Mouse (Mus musculus) hindbrain, embryonic 15.5 days (tissue): Measurements from ENCODE around the gene Tpra1. TPM values are rescaled to one million over a fixed set of nuclear protein-coding genes. Genes with fewer than 3 reads are reported as not detected.

Experiments used
- ATAC-seq: fragments of 200-750 bp; cut with Nextera tagmentation; 2 replicates; pipeline ENCODE4 v1.8.0; 2017; ENCODE audit warnings: low read depth, moderate number of reproducible peaks, moderate TSS enrichment; ENCODE audit not compliant: low FRiP score
- H3K27ac ChIP-seq: fragments of 300-500 bp; sonication (generic); replicated peaks from 2 replicates; pipeline ENCODE4 v1.5.1; 2015; ENCODE audit warnings: mild to moderate bottlenecking, inconsistent platforms
- H3K27me3 ChIP-seq: fragments of 300-500 bp; sonication (generic); 2 replicates; pipeline ENCODE4 v1.6.1; 2015; ENCODE audit warnings: control low read depth, inconsistent platforms
- H3K36me3 ChIP-seq: fragments of 300-500 bp; sonication (generic); 2 replicates; pipeline ENCODE4 v1.6.1; 2015; ENCODE audit warnings: control low read depth, inconsistent platforms
- H3K4me1 ChIP-seq: fragments of 300-500 bp; sonication (generic); replicated peaks from 2 replicates; pipeline ENCODE4 v1.6.1; 2015; ENCODE audit warnings: control low read depth, inconsistent platforms
- H3K4me2 ChIP-seq: fragments of 300-500 bp; sonication (generic); 2 replicates; pipeline ENCODE4 v1.6.1; 2015; ENCODE audit warnings: moderate library complexity, mild to moderate bottlenecking, inconsistent platforms
- H3K4me3 ChIP-seq: fragments of 300-500 bp; sonication (generic); 2 replicates; pipeline ENCODE4 v1.5.1; 2015; ENCODE audit warnings: mild to moderate bottlenecking, inconsistent platforms
- H3K9ac ChIP-seq: fragments of 300-500 bp; sonication (generic); 2 replicates; pipeline ENCODE4 v1.6.1; 2015; ENCODE audit warnings: inconsistent platforms
- H3K9me3 ChIP-seq: fragments of 300-500 bp; sonication (generic); 2 replicates; pipeline ENCODE4 v1.6.1; 2016; ENCODE audit warnings: control low read depth, inconsistent platforms
- WGBS: fragments of 180-500 bp; shearing (Covaris S2); methylation state at CpG from one replicate; pipeline ENCODE4 v1.1.7; 2015; 5-methylcytosine and 5-hydroxymethylcytosine counted together
- polyA plus RNA-seq: library from polyadenylated mRNA; unstranded; fragments of >200 nt; fragmentation: Nextera tagmentation; extraction: Ambion mirVana; gene quantifications from 2 replicates; pipeline ENCODE4 v1.2.1, GENCODE M21; 2015

The Tpra1 gene
- polyA plus RNA-seq, 1 experiment from 2014 or later: 94.2 TPM

GRCm38 (mm10) chr6:88913440-88913839 lies 11.4 kb downstream of the Tpra1 start:
- Histone ChIP-seq H3K27me3 (no peaks in the 10 kb centered on the region), H3K4me2 (no peak overlapping the region), H3K27ac (no peak overlapping the region), H3K36me3 (no peaks in the 10 kb centered on the region; the same call in 1 of the 2 replicates), H3K4me1 (no peaks in the 10 kb centered on the region), H3K9ac (no peak overlapping the region), H3K9me3 (no peaks in the 10 kb centered on the region), H3K4me3 (no peak overlapping the region)
- ATAC-seq: no peak

- H3K36me3 ChIP-seq: no peaks in the 10 kb centered on the region; the same call in 1 of the 2 replicates
- H3K27ac ChIP-seq: no peak overlapping the region
- no peaks in the 10 kb centered on the region for H3K9me3 ChIP-seq
- no peak overlapping the region for H3K4me3 ChIP-seq
- 80% methylated on average over 5 of the region's 5 CpGs for WGBS
- no peaks in the 10 kb centered on the region for H3K27me3 ChIP-seq
- no peak overlapping the region for H3K9ac ChIP-seq
- H3K4me1 ChIP-seq: 0 out of 2 replicates have a peak, but pooled peaks cover 7% of the 10 kb centered on the region
- no peak overlapping the region for H3K4me2 ChIP-seq
- ATAC-seq: no peak
Measured at GRCm38 (mm10) chr6:88914799-88915198, 12.7 kb downstream of the Tpra1 start.

GRCm38 (mm10) chr6:88915510-88915909 lies 13.5 kb downstream of the Tpra1 start:
- Histone ChIP-seq H3K9me3 (no peaks in the 10 kb centered on the region), H3K4me2 (no peak overlapping the region), H3K4me3 (no peak overlapping the region), H3K27ac (no peak overlapping the region), H3K27me3 (no peaks in the 10 kb centered on the region), H3K9ac (no peak overlapping the region), H3K4me1 (0 out of 2 replicates have a peak, but pooled peaks cover 7% of the 10 kb centered on the region), H3K36me3 (no peaks in the 10 kb centered on the region; the same call in 1 of the 2 replicates)
- ATAC-seq: no peak
- 65% methylated on average over 4 of the region's 4 CpGs for WGBS

- Histone ChIP-seq H3K27me3 (no peaks in the 10 kb centered on the region), H3K4me1 (0 out of 2 replicates have a peak, but pooled peaks cover 7% of the 10 kb centered on the region), H3K9me3 (no peaks in the 10 kb centered on the region), H3K4me2 (no peak overlapping the region), H3K27ac (no peak overlapping the region), H3K36me3 (no peaks in the 10 kb centered on the region), H3K9ac (no peak overlapping the region), H3K4me3 (no peak overlapping the region)
- 65% methylated on average over 1 of the region's 1 CpGs for WGBS
- no peak for ATAC-seq
Measured at GRCm38 (mm10) chr6:88916153-88916552, 14.1 kb downstream of the Tpra1 start.

GRCm38 (mm10) chr6:88918802-88919201 lies 16.8 kb downstream of the Tpra1 start:
- H3K4me3 ChIP-seq: no peak overlapping the region
- ATAC-seq: no peak
- H3K27ac ChIP-seq: no peak overlapping the region
- 0 out of 2 replicates have a peak, but pooled peaks cover 7% of the 10 kb centered on the region for H3K4me1 ChIP-seq
- WGBS: 75% methylated on average over 8 of the region's 8 CpGs
- H3K9me3 ChIP-seq: no peaks in the 10 kb centered on the region
- H3K9ac ChIP-seq: no peak overlapping the region
- H3K4me2 ChIP-seq: no peak overlapping the region
- H3K36me3 ChIP-seq: no peaks in the 10 kb centered on the region
- no peaks in the 10 kb centered on the region for H3K27me3 ChIP-seq

GRCm38 (mm10) chr6:88924502-88925275 lies 22.6 kb downstream of the Tpra1 start:
- Histone ChIP-seq H3K4me1 (peaks cover 46% of the 10 kb centered on the region), H3K4me3 (no peak overlapping the region), H3K27ac (peak overlapping the region; percentile 65), H3K27me3 (no peaks in the 10 kb centered on the region), H3K9me3 (no peaks in the 10 kb centered on the region), H3K36me3 (no peaks in the 10 kb centered on the region), H3K4me2 (no peak overlapping the region), H3K9ac (no peak overlapping the region)
- 6% methylated on average over 5 of the region's 5 CpGs for WGBS
- peak; percentile 19; the same call in 1 of the 2 replicates for ATAC-seq

- Histone ChIP-seq H3K9me3 (no peaks in the 10 kb centered on the region), H3K27me3 (no peaks in the 10 kb centered on the region), H3K27ac (peak overlapping the region; percentile 65), H3K4me2 (no peak overlapping the region), H3K4me1 (peaks cover 55% of the 10 kb centered on the region), H3K9ac (no peak overlapping the region), H3K36me3 (no peaks in the 10 kb centered on the region), H3K4me3 (no peak overlapping the region)
- peak; percentile 58 for ATAC-seq
- WGBS: 11% methylated on average over 4 of the region's 4 CpGs
Measured at GRCm38 (mm10) chr6:88925640-88926205, 23.7 kb downstream of the Tpra1 start.

GRCm38 (mm10) chr6:88926870-88927269 lies 24.8 kb downstream of the Tpra1 start:
- peak overlapping the region; percentile 65; the same call in 1 of the 2 replicates for H3K27ac ChIP-seq
- no peak for ATAC-seq
- 19% methylated on average over 3 of the region's 3 CpGs for WGBS
- no peaks in the 10 kb centered on the region for H3K36me3 ChIP-seq
- H3K9me3 ChIP-seq: no peaks in the 10 kb centered on the region
- H3K4me3 ChIP-seq: no peak overlapping the region
- H3K4me1 ChIP-seq: peaks cover 55% of the 10 kb centered on the region
- H3K4me2 ChIP-seq: no peak overlapping the region
- H3K27me3 ChIP-seq: no peaks in the 10 kb centered on the region
- no peak overlapping the region for H3K9ac ChIP-seq

- H3K36me3 ChIP-seq: no peaks in the 10 kb centered on the region
- peak; percentile 35; the same call in 1 of the 2 replicates for ATAC-seq
- H3K4me1 ChIP-seq: peaks cover 55% of the 10 kb centered on the region
- 0% methylated on average over 2 of the region's 2 CpGs for WGBS
- 0 out of 2 replicates have a peak overlapping the region, but pooled peaks have one; percentile 7 for H3K27ac ChIP-seq
- H3K4me3 ChIP-seq: no peak overlapping the region
- no peaks in the 10 kb centered on the region for H3K27me3 ChIP-seq
- H3K4me2 ChIP-seq: no peak overlapping the region
- no peaks in the 10 kb centered on the region for H3K9me3 ChIP-seq
- H3K9ac ChIP-seq: no peak overlapping the region
Measured at GRCm38 (mm10) chr6:88927595-88927994, 25.5 kb downstream of the Tpra1 start.

GRCm38 (mm10) chr6:88928026-88928425 lies 26.0 kb downstream of the Tpra1 start:
- Histone ChIP-seq H3K27me3 (no peaks in the 10 kb centered on the region), H3K4me1 (peaks cover 55% of the 10 kb centered on the region), H3K27ac (no peak overlapping the region), H3K4me2 (no peak overlapping the region), H3K9ac (no peak overlapping the region), H3K36me3 (no peaks in the 10 kb centered on the region), H3K9me3 (no peaks in the 10 kb centered on the region), H3K4me3 (no peak overlapping the region)
- 69% methylated on average over 1 of the region's 1 CpGs for WGBS
- no peak for ATAC-seq

GRCm38 (mm10) chr6:88928576-88928975 lies 26.5 kb downstream of the Tpra1 start:
- WGBS: 48% methylated on average over 5 of the region's 5 CpGs
- H3K27me3 ChIP-seq: no peaks in the 10 kb centered on the region
- no peaks in the 10 kb centered on the region for H3K9me3 ChIP-seq
- H3K4me1 ChIP-seq: peaks cover 55% of the 10 kb centered on the region
- no peak overlapping the region for H3K27ac ChIP-seq
- H3K36me3 ChIP-seq: no peaks in the 10 kb centered on the region
- H3K4me3 ChIP-seq: no peak overlapping the region
- no peak overlapping the region for H3K4me2 ChIP-seq
- no peak for ATAC-seq
- H3K9ac ChIP-seq: no peak overlapping the region

GRCm38 (mm10) chr6:88929451-88929850 lies 27.4 kb downstream of the Tpra1 start:
- no peak for ATAC-seq
- Histone ChIP-seq H3K4me1 (peaks cover 58% of the 10 kb centered on the region), H3K36me3 (no peaks in the 10 kb centered on the region), H3K9ac (0 out of 2 replicates have a peak overlapping the region, but pooled peaks have one; percentile 12), H3K27ac (0 out of 2 replicates have a peak overlapping the region, but pooled peaks have one; percentile 17), H3K4me3 (no peak overlapping the region), H3K4me2 (no peak overlapping the region), H3K9me3 (no peaks in the 10 kb centered on the region), H3K27me3 (no peaks in the 10 kb centered on the region)
- 18% methylated on average over 6 of the region's 6 CpGs for WGBS
